Mouse (Mus musculus) lung, adult 18-20 months (tissue): Measurements from ENCODE around the gene Zfp553.

Experiments used
- DNase-seq, 2 experiments: peaks; one replicate each; pipeline ENCODE4 v3.0.0; 2022; ENCODE audit warnings: mixed read lengths in 2 of 2

Gene Zfp553

GRCm38 (mm10) chr7:127232622-127233367, at the start of gene Zfp553, which contains the start of gene Sept1:
Gene Zfp553, plus strand, starts transcription at chr7:127233061.
Gene Sept1, minus strand, starts transcription at chr7:127233130.
- DNase-seq: peak; percentile 80 to 85

DNA sequence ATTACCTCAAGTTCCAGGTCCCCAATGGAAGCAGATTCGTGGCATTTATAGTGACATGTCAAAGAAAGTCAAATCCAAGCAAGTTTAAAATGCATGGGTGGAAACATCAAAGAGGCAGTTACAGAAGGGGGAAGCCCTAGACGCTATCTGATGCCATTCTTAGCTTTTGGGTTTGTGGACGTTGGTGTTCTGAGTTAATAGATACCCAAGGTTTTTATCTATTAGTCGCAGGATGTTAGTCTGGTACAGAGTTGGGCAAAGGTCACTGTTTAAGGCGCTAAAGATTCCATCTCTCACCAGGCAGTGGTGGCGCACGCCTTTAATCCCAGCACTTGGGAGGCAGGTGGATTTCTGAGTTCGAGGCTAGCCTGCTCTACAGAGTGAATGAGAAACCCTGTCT, 49.5 kb upstream of the Zfp553 start:
- DNase-seq: no peak

DNA sequence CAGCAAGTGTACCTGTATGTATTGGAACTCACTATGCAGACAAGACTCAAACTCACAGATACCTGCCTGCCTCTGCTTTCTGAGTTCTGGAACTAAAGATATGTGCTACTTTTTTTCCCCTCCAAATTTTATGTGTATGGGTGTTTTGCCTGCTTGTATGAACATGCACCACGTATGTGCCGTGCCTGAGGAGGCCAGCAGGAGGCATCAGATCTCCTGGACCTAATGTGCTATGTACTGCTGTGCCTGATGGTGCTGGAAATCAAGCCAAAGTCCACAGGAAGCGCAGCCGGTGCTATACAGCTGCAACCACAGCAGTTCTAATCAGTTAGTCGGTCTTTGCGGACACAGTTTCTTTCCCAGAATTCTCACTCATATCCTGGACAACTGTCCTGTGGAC, 49.0 kb upstream of the Zfp553 start:
- DNase-seq: no peak

DNA sequence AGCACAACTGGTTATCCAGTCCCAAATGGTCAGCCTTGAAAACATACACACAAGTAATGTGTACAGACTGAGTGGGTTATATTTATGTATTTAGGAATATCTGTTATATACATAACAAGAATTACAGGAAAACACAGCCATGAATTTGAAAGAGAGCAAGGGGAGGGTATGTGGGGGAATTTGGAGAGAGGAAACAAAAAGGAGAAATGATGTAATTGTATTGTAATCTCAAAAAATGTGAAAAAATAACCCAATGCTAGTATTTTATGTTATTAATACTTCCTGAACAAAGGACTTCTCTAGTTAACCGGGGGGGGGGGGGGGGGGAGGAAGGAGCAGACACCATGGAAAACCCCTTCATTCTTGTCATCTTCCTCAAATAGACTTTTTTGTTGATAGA, 48.1 kb upstream of the Zfp553 start:
- no peak for DNase-seq

GRCm38 (mm10) chr7:127185601-127186000, 47.3 kb upstream of the Zfp553 start:
- no peak for DNase-seq

GRCm38 (mm10) chr7:127187351-127187750, 45.5 kb upstream of the Zfp553 start:
- DNase-seq: no peak

GRCm38 (mm10) chr7:127188305-127189276, 44.3 kb upstream of the Zfp553 start:
- DNase-seq: no peak

DNA sequence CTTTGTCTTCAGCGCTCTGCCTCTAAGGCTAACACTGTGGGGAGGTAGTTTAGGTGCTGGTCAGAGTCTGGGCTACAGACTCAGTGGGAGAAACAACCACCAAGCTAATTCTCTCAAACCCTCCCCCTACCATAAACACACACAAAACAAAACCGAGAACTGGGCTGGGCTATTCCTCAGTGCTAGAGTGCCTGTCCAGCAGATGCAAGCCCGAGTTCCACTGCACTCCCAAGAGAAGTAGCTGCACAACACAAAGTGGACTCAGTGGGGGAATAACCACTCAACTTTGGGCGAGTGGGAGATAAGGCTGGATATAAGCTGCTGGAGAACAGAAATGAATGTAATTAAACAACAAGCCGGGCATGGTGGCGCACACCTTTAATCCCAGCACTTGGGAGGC, 42.2 kb upstream of the Zfp553 start:
- no peak for DNase-seq

- no peak for DNase-seq
Measured at GRCm38 (mm10) chr7:127192989-127193388, 39.9 kb upstream of the Zfp553 start.

DNA sequence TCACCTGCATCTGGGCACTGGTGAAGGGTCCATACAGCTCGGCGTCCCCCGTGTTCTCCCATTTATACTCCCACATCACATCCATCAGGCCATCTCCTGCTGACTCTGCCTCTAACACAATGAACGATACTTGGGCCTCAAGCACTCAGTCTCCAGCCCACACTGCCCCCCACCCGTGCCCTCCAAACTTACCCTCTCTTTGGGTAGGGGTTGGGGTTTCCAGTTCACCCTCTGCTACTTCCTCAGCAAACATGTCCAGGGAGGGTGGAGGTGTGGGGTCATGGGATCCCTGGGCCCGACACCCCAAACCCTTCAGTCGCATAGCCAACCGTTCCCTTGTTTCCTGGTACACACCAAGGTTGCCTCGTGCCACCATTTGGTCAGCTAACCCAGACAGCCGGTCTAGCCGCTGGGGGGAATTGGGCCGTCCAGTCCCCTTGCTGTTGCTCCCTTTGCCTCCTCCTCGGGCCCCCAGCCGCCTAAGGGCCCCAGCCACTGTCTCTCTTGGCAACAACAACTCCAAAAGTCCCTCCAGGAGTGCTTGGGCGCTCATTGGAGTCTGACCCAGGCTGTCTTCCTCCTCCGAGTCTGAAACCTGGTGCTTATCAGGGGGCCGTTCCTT, 38.7 kb upstream of the Zfp553 start:
- no peak for DNase-seq

- no peak for DNase-seq
Measured at GRCm38 (mm10) chr7:127194633-127195029, 38.2 kb upstream of the Zfp553 start.

- peak; percentile 97 to 98 for DNase-seq
Measured at GRCm38 (mm10) chr7:127195544-127196295, 37.1 kb upstream of the Zfp553 start, which contains the start of gene Cd2bp2. Gene Cd2bp2, minus strand, starts transcription at chr7:127196050.

DNA sequence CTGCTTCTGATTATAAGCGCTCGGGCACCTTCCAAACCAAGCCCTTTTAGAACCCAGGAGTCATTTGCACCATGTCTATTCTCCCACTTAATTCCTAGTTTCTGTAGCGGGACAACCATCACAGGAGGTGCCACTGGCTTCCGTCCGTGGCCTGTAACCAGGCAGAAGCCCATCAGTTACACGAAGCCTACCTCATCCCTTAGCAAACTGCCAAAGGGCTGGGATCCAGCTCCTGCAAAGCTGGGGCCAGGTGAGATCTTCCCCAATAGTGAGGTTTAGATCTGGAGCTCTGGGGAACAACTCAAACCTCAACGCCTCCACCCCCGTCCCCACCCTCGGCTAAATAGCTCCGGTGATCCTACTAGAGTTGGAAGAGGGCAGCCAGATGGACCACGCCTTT, 36.4 kb upstream of the Zfp553 start:
- DNase-seq: no peak

DNA sequence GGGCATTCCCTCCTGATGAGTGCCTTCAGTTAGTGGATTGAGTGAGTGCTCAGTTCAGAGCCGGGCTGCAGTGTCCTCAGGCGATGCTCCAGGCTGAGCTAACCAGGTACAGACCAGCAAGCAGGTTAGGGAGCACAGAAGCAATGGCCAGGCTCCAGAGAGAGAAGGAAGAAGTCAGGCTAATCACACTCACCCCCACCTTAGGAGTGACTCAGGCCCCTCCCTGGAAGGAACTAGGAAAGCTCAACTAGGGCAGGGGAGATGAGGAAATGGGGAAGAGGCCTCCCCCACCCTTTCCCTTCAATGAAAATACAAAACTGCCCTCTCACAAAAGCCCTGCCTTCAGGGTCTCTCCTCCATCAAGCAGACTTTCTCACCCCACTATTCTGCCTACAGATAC, 26.3 kb upstream of the Zfp553 start:
- no peak for DNase-seq

DNA sequence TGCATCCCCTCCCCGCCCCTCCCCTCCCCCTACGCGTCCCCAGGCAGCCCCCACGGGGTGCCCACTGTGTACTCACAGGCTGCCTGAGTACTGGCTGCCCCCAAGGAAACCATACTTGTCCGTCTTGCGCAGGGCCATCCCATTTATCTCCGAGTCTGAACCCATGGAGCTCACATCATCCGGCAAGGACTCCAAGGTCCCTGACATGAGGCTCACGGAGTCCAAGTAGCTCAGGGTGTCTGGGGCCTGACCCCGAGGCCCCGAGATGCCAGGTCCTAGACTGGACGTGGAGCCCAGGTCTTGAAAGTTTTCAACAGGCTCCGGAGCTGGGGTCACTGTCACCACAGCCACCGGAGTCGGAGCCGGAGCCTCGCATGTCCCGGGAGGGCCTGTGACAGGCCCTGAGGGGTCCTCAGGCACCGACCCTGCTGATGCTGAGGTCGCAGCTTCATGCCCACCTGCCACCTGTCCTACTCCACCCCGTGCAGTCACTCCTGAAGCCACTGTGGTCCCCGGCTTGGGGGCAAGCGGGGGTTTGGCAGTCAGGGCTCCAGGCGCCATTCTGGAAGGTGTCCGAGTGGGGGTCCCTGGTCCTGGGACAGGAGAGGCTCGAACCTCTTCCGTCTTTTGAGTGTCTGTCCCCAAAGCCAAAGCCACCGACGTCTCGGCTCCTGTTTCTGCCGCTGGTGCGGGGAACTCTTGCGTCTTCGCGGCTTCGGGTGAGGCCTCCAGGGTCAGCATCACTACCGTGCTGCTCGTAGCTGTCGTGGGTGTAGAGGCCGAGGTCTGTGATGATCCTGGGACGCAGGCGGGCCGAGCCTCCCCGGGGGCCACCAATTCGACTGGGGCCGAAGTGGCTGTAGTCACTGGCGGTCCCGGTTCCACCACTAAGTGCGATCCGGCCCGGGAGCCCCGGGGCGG, 25.2 kb upstream of the Zfp553 start:
- peak; percentile 36 to 46 for DNase-seq

GRCm38 (mm10) chr7:127208295-127208552, 24.6 kb upstream of the Zfp553 start, which contains the start of gene Tbc1d10b:
Gene Tbc1d10b, minus strand, starts transcription at chr7:127208468.
- DNase-seq: no peak

DNA sequence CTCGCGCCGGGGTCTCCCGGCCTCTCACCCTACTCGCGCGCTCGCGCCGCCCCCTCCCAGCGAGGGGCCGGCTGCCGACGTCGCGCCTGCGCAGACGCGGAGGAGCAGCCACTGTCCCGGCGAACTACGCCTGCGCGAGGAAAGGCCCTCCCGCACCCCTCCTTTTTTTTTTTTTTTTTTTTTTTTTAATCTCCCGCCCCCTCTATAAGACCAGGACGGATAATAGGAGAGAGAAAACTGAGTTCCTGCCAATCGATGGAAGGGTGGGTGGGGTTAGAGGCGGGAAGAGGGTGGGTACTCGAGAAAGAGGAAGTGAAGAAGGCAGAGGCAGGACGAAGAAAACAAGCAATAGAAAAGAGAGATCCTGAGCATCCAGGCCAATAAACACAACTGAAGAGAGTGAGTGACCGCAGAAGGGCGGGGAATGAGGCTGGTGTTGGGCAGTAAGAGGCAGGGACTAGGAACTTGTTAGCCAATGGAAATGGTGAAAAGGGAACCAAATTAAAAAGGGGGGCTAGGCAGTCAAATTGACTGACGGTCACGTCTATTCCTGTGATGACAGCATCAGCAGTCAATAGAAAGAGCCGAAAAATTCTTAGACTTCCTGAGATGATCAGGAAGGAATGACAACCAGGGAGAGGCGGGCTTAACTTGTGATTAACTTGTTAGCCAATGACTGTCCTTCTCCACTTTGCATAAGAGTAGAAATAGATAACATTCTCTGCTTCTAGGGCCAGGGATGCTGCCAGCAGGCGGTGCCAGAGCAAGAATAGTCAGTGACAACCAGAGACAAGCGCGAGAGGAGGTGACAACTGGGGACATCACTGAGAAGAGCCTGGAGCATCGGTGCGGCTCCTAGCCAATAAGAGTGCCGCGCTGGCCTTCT, 24.1 kb upstream of the Zfp553 start, which contains the start of gene Mylpf:
TSS of gene Mylpf (plus strand) at position 338 of the 886 bp plus-strand sequence.
- DNase-seq: peak; percentile 97 to 98

GRCm38 (mm10) chr7:127209851-127210250, 23.0 kb upstream of the Zfp553 start:
- no peak for DNase-seq

DNA sequence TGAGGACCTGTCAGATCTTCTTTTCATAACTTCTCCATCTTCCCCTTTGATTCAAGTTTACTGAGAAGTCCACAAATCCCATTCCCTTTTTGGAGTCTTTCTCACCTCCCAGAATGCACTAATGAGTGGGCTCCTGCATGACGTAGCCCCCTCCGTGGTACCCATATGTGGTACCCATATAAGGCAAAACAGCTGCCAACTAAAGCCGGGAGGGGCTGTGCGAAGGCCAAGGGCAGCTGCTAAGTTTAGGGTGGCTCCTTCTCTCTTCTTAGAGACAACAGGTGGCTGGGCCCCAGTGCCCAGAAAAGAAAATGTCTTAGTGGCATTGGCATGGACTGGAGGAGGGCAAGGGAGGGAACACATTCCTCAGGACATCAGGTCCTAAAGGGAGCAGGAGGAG, 22.6 kb upstream of the Zfp553 start:
- DNase-seq: no peak

- DNase-seq: no peak
Measured at GRCm38 (mm10) chr7:127211014-127211745, 21.7 kb upstream of the Zfp553 start.
